15 mouse cellular contexts compared by ENCODE assay signal in the genomic region with DNA sequence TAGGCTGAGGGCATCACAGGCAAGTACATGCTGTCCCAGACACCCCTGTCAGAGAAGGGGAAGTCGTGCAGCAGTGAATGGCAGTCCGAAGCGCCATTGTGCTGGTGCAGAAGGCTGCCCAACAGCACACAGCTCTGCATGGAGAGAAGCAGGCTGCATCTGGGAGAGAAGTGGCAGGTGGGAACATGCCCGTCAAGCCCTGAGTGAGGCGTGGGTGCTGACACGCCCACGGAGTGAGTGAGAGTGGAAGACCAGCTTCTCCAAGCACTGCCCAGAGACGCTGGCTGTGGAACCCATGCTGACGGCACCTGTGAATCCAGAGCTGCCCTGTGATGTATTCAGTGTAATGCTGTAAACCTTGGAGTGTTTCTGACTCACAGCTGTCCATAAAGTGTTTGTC. TPM values are rescaled to one million over a fixed set of nuclear protein-coding genes. Genes with fewer than 3 reads are reported as not detected.
"Had no signal": no experiment of that assay in that cellular context is flagged by ENCODE, and none has a peak within 500 bp of the region (broad histone marks: within the 10 kb centered on the region; RNA-seq: fewer than 3 reads in every experiment).

No protein-coding gene starts in this region.

- H3K4me3 ChIP-seq: limb, embryonic 13.5 days; liver, embryonic 15.5 days; midbrain, embryonic 12.5 days had no signal

- H3K27ac ChIP-seq: hindbrain, postnatal 0 days; kidney, postnatal 0 days; limb, embryonic 13.5 days; liver, embryonic 15.5 days; midbrain, embryonic 12.5 days; stomach, postnatal 0 days had no signal

- H3K9me3 ChIP-seq: liver, embryonic 15.5 days had no signal

- ATAC-seq: hindbrain, postnatal 0 days; midbrain, embryonic 16.5 days had no signal

- H3K4me2 ChIP-seq: limb, embryonic 13.5 days; liver, embryonic 15.5 days; lung, embryonic 14.5 days; midbrain, embryonic 12.5 days had no signal

- DNase-seq: kidney, adult 11 months; kidney, adult 9 months; kidney, postnatal 36 days; lung, embryonic 14.5 days; lung, postnatal 10 days; lung, postnatal 4 days; thymus, postnatal 4 days had no signal

- H3K9ac ChIP-seq: limb, embryonic 13.5 days; liver, embryonic 15.5 days; lung, embryonic 14.5 days; midbrain, embryonic 12.5 days had no signal

- H3K4me1 ChIP-seq: limb, embryonic 13.5 days; liver, embryonic 15.5 days; midbrain, embryonic 12.5 days had no signal

- H3K27me3 ChIP-seq: limb, embryonic 13.5 days; liver, embryonic 15.5 days; midbrain, embryonic 12.5 days had no signal

RNA-seq across cellular contexts. Expression of a gene that starts 18.3 kb away (rescaled TPM):
- total RNA-seq: megakaryocyte-erythroid progenitor cell, adult 5-6 weeks had no signal
